In genomic region chr3:44991467-44991992, GRCm38 (mm10) we compare ENCODE assay signal across 8 mouse cellular contexts.
ATAC-seq lines count a peak whose summit lies in the region.
"Not testable (repeated sequence)": the region's sequence is repeated elsewhere in the genome, so short reads cannot be mapped to it uniquely, and the experiment has no call there.

No protein-coding gene starts in this region.

- not testable (repeated sequence) for H3K36me3 ChIP-seq in embryonic facial prominence, embryonic 15.5 days; heart, embryonic 12.5 days; hindbrain, embryonic 13.5 days; intestine, embryonic 16.5 days (ENCODE audit: control insufficient read depth, insufficient read depth, low read length); limb, embryonic 13.5 days; lung, embryonic 16.5 days (ENCODE audit: control insufficient read depth, insufficient read depth, low read length); midbrain, embryonic 16.5 days (ENCODE audit: control insufficient read depth, insufficient read depth, low read length); stomach, embryonic 15.5 days

- peak; percentile 72; the same call in 1 of the 2 replicates for ATAC-seq in embryonic facial prominence, embryonic 15.5 days (ENCODE audit: insufficient number of reproducible peaks, low FRiP score, low TSS enrichment, low read depth)
- ATAC-seq in heart, embryonic 12.5 days (ENCODE audit: insufficient number of reproducible peaks, low FRiP score): peak; percentile 74; the same call in 1 of the 2 replicates
- peak; percentile 79 for ATAC-seq in hindbrain, embryonic 13.5 days (ENCODE audit: low FRiP score)
- ATAC-seq in intestine, embryonic 16.5 days: peak; percentile 60
- ATAC-seq in limb, embryonic 13.5 days (ENCODE audit: low FRiP score, low read depth): peak; percentile 86
- ATAC-seq in lung, embryonic 16.5 days (ENCODE audit: low read depth): peak; percentile 51; the same call in 1 of the 2 replicates
- ATAC-seq in midbrain, embryonic 16.5 days: peak; percentile 66; the same call in 1 of the 2 replicates
- ATAC-seq in stomach, embryonic 15.5 days (ENCODE audit: insufficient read depth, low FRiP score, low read depth): 0 out of 2 replicates have a peak, but pooled peaks have one; percentile 65

- 88% methylated on average over 4 of the region's 4 CpGs for WGBS in embryonic facial prominence, embryonic 15.5 days
- WGBS in heart, embryonic 12.5 days: 71% methylated on average over 4 of the region's 4 CpGs
- 98% methylated on average over 4 of the region's 4 CpGs for WGBS in hindbrain, embryonic 13.5 days
- 88% methylated on average over 4 of the region's 4 CpGs for WGBS in intestine, embryonic 16.5 days
- 90% methylated on average over 4 of the region's 4 CpGs for WGBS in limb, embryonic 13.5 days
- WGBS in lung, embryonic 16.5 days: 86% methylated on average over 4 of the region's 4 CpGs
- WGBS in midbrain, embryonic 16.5 days: 92% methylated on average over 4 of the region's 4 CpGs
- WGBS in stomach, embryonic 15.5 days: 86% methylated on average over 4 of the region's 4 CpGs

- not testable (repeated sequence) for H3K4me2 ChIP-seq in embryonic facial prominence, embryonic 15.5 days (replicated peaks); heart, embryonic 12.5 days; hindbrain, embryonic 13.5 days; intestine, embryonic 16.5 days (ENCODE audit: low read depth, low read length); limb, embryonic 13.5 days (replicated peaks); lung, embryonic 16.5 days (ENCODE audit: low read depth, low read length); midbrain, embryonic 16.5 days (ENCODE audit: low read length); stomach, embryonic 15.5 days

- H3K27ac ChIP-seq in embryonic facial prominence, embryonic 15.5 days (replicated peaks); heart, embryonic 12.5 days (ENCODE audit: poor library complexity, severe bottlenecking); hindbrain, embryonic 13.5 days; intestine, embryonic 16.5 days (ENCODE audit: low read length); limb, embryonic 13.5 days; lung, embryonic 16.5 days (ENCODE audit: low read length); midbrain, embryonic 16.5 days (ENCODE audit: low read length); stomach, embryonic 15.5 days: not testable (repeated sequence)

- not testable (repeated sequence) for H3K4me1 ChIP-seq in embryonic facial prominence, embryonic 15.5 days; heart, embryonic 12.5 days (replicated peaks); hindbrain, embryonic 13.5 days (replicated peaks); intestine, embryonic 16.5 days (ENCODE audit: control insufficient read depth, insufficient read depth, low read length); limb, embryonic 13.5 days; lung, embryonic 16.5 days (replicated peaks; ENCODE audit: control insufficient read depth, insufficient read depth, low read length); midbrain, embryonic 16.5 days (ENCODE audit: control insufficient read depth, insufficient read depth, low read length); stomach, embryonic 15.5 days

- not testable (repeated sequence) for H3K4me3 ChIP-seq in embryonic facial prominence, embryonic 15.5 days (replicated peaks); heart, embryonic 12.5 days; hindbrain, embryonic 13.5 days; intestine, embryonic 16.5 days (ENCODE audit: low read length); limb, embryonic 13.5 days; lung, embryonic 16.5 days (ENCODE audit: low read length); midbrain, embryonic 16.5 days (ENCODE audit: low read depth, low read length); stomach, embryonic 15.5 days (replicated peaks)

- not testable (repeated sequence) for H3K9me3 ChIP-seq in embryonic facial prominence, embryonic 15.5 days (replicated peaks); heart, embryonic 12.5 days (replicated peaks); hindbrain, embryonic 13.5 days; intestine, embryonic 16.5 days (ENCODE audit: control insufficient read depth, low read length); limb, embryonic 13.5 days; lung, embryonic 16.5 days (ENCODE audit: control insufficient read depth, low read length); midbrain, embryonic 16.5 days (replicated peaks; ENCODE audit: control insufficient read depth, low read length, poor library complexity, severe bottlenecking); stomach, embryonic 15.5 days

- H3K9ac ChIP-seq in embryonic facial prominence, embryonic 15.5 days; heart, embryonic 12.5 days; hindbrain, embryonic 13.5 days; intestine, embryonic 16.5 days (ENCODE audit: low read depth, low read length); limb, embryonic 13.5 days; lung, embryonic 16.5 days (ENCODE audit: low read length); midbrain, embryonic 16.5 days (ENCODE audit: low read depth, low read length); stomach, embryonic 15.5 days: not testable (repeated sequence)

- not testable (repeated sequence) for H3K27me3 ChIP-seq in embryonic facial prominence, embryonic 15.5 days; heart, embryonic 12.5 days (replicated peaks); hindbrain, embryonic 13.5 days; intestine, embryonic 16.5 days (replicated peaks; ENCODE audit: control insufficient read depth, insufficient read depth, low read length); limb, embryonic 13.5 days; lung, embryonic 16.5 days (ENCODE audit: control insufficient read depth, insufficient read depth, low read depth, low read length); midbrain, embryonic 16.5 days (ENCODE audit: control insufficient read depth, insufficient read depth, low read depth, low read length); stomach, embryonic 15.5 days (replicated peaks)
